Mouse (Mus musculus) CH12.LX (cell line): ENCODE data around the gene Col15a1.

Experiments used
- BHLHE40 ChIP-seq: IDR thresholded peaks from 2 replicates; pipeline ENCODE4 v1.6.1; 2011; ENCODE audit warnings: mild to moderate bottlenecking, low read depth, low read length, improper control_type of control experiment
- CTCF ChIP-seq, 2 experiments: IDR thresholded peaks in 1 of 2; conservative IDR thresholded peaks in 1 of 2; 2 replicates each; pipeline ENCODE4 v1.5.1; 2011 to 2012; ENCODE audit warnings: low read depth in 2 of 2, low read length in 2 of 2, improper control_type of control experiment in 1 of 2, inconsistent platforms in 1 of 2, mild to moderate bottlenecking in 1 of 2, moderate library complexity in 1 of 2
- E2F4 ChIP-seq: IDR thresholded peaks from 2 replicates; pipeline ENCODE4 v1.6.1; 2011; ENCODE audit warnings: low read depth, low read length, improper control_type of control experiment; ENCODE audit not compliant: insufficient replicate concordance
- EP300 ChIP-seq: IDR thresholded peaks from 2 replicates; pipeline ENCODE4 v1.6.1; 2011; ENCODE audit warnings: low read length, improper control_type of control experiment
- MAX ChIP-seq: IDR thresholded peaks from 2 replicates; pipeline ENCODE4 v1.6.1; 2011; ENCODE audit warnings: low read length, improper control_type of control experiment
- NRF1 ChIP-seq: IDR thresholded peaks from 2 replicates; pipeline ENCODE4 v1.6.1; 2014; ENCODE audit warnings: low read depth, mild to moderate bottlenecking, inconsistent platforms, low read length, improper control_type of control experiment, moderate library complexity
- POLR2A ChIP-seq: IDR thresholded peaks from 2 replicates; pipeline ENCODE4 v1.6.1; 2011; ENCODE audit warnings: low read depth, mild to moderate bottlenecking, improper control_type of control experiment, low read length
- POLR2AphosphoS2 ChIP-seq: IDR thresholded peaks from 2 replicates; pipeline ENCODE4 v1.6.1; 2011; ENCODE audit warnings: low read depth, low read length, improper control_type of control experiment
- TBP ChIP-seq: conservative IDR thresholded peaks from 2 replicates; pipeline ENCODE4 v1.6.1; 2011; ENCODE audit warnings: low read depth, low read length, improper control_type of control experiment
- UBTF ChIP-seq: IDR thresholded peaks from 2 replicates; pipeline ENCODE4 v1.6.1; 2012; ENCODE audit warnings: low read depth, mild to moderate bottlenecking, inconsistent platforms, low read length, improper control_type of control experiment, moderate library complexity

GRCm38 (mm10) chr4:47290448-47290847, 82.5 kb downstream of the Col15a1 start:
- TF ChIP-seq CTCF (conservative IDR thresholded peaks at IDR 0.05 in 1 of 2, IDR thresholded peaks at IDR 0.05 in 1 of 2; ENCODE audit: low read depth in 2 of 2, low read length in 2 of 2) (no peak), POLR2A (no peak), EP300 (no peak), UBTF (no peak), MAX (no peak), BHLHE40 (no peak), E2F4 (no peak), TBP (no peak), POLR2AphosphoS2 (no peak), NRF1 (no peak)
